Mouse (Mus musculus) frontal cortex, postnatal 25 days (tissue): Measurements from ENCODE around the gene Gm10837.
"Not testable (repeated sequence)": the region's sequence is repeated elsewhere in the genome, so short reads cannot be mapped to it uniquely, and the experiment has no call there.

Experiments
- DNase-seq, 2 experiments: peaks; one replicate each; pipeline ENCODE4 v3.0.0; 2022; ENCODE audit warnings: low spot score in 2 of 2

Gm10837 gene

GRCm38 (mm10) chr14:122490441-122491328 lies at the start of gene Gm10837:
Gene Gm10837 (plus strand): TSS chr14:122490586.
- DNase-seq, result no peak

- DNase-seq, result no peak
These were observed 40.5 kb upstream of the Gm10837 start for GRCm38 (mm10) chr14:122449601-122450495.

- no peak for DNase-seq
These were observed 39.6 kb upstream of the Gm10837 start, which contains the start of gene Gm5089 for GRCm38 (mm10) chr14:122450496-122451382. Gene Gm5089 (minus strand): TSS chr14:122451115.

- no peak for DNase-seq
These were observed 38.7 kb upstream of the Gm10837 start for GRCm38 (mm10) chr14:122451551-122452145.

- no peak for DNase-seq
These were observed 37.5 kb upstream of the Gm10837 start for GRCm38 (mm10) chr14:122452701-122453387.

GRCm38 (mm10) chr14:122453388-122453995 lies 36.9 kb upstream of the Gm10837 start:
- no peak for DNase-seq

- DNase-seq, result no peak
These were observed 36.2 kb upstream of the Gm10837 start for GRCm38 (mm10) chr14:122453996-122454738.

GRCm38 (mm10) chr14:122454901-122455561 lies 35.4 kb upstream of the Gm10837 start:
- DNase-seq, result no peak

- no peak for DNase-seq
These were observed 34.8 kb upstream of the Gm10837 start for GRCm38 (mm10) chr14:122455562-122455958.

GRCm38 (mm10) chr14:122459332-122459731 lies 31.1 kb upstream of the Gm10837 start:
- DNase-seq, result not testable (repeated sequence)

GRCm38 (mm10) chr14:122459776-122460175 lies 30.6 kb upstream of the Gm10837 start:
- DNase-seq, result no peak

- no peak for DNase-seq
These were observed 30.2 kb upstream of the Gm10837 start for GRCm38 (mm10) chr14:122460226-122460625.

- DNase-seq, result no peak
These were observed 28.9 kb upstream of the Gm10837 start for GRCm38 (mm10) chr14:122461500-122461899.

GRCm38 (mm10) chr14:122461966-122462365 lies 28.4 kb upstream of the Gm10837 start:
- DNase-seq, result no peak

GRCm38 (mm10) chr14:122462689-122463079 lies 27.7 kb upstream of the Gm10837 start:
- DNase-seq, result no peak

- DNase-seq, result peak in 1 of 2 experiments; percentile 11
These were observed 27.2 kb upstream of the Gm10837 start for GRCm38 (mm10) chr14:122463080-122463691.

- peak in 1 of 2 experiments; percentile 17 for DNase-seq
These were observed 26.5 kb upstream of the Gm10837 start for GRCm38 (mm10) chr14:122463734-122464341.

- DNase-seq, result no peak
These were observed 26.0 kb upstream of the Gm10837 start for GRCm38 (mm10) chr14:122464351-122464762.
